Mouse (Mus musculus) right cerebral cortex, adult 2 months (tissue): ENCODE results near the gene Klhl8.
"Not testable (repeated sequence)": the region's sequence is repeated elsewhere in the genome, so short reads cannot be mapped to it uniquely, and the experiment has no call there.

ENCODE experiments used
- DNase-seq, 2 experiments: peaks; one replicate each; pipeline ENCODE4 v3.0.0; 2021 to 2022; ENCODE audit warnings: low spot score in 2 of 2

Gene Klhl8

DNA sequence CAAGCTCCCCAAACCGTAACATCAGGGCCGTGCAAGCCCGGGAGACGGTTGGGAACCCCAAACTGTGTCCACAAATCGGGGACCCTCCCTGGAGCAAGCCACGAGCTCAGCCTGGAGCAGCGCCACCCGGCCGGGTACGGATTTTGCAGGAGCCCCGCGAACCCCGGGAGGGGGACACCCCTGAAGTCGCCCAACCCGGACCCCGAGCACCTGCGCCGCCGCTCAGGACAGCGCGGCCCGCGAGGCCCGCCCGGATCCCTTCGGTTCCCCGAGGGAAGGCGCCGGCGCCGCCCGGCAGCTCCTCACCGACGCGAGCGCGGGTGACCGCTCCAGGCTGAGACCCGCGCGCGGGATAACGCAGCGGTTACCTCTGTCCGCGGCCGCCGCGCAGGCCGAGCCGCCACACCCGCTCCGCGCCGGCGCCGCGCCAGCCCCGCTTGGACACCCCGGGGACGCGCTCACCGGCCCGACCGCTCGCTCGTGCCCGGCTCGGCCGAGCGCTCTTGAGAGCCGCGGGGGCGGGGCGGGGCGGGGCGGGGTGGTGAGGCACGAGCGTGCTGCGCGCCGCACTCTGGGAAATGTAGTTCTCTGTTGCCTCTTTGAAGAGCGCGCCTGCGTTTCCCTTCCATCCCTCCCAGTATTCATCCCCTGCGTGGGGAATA lies at the start of gene Klhl8:
Klhl8 (minus strand) TSS at position 512 of the 662 bp plus-strand sequence.
- DNase-seq: peak; percentile 79 to 87

DNA sequence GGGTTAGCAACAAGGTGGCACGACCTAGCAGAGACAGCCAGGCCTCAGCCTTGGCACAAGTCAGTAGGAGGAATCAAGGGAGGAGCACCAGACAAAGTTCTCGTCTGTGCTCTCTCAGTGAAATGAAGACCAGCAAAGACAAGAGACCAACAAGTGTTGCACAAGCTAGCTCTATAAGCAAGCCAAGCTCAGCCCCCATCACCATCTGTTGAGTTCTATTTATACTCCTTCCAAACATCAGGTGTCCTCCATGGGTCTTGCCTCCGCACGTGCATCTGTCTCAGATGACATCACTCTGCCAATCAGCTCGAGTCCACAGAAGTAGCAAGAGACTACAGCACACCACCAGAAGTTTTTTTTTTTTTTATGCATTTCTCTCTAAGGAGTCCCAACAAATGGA lies 43.6 kb upstream of the Klhl8 start:
- peak; percentile 16 to 17 for DNase-seq

DNA sequence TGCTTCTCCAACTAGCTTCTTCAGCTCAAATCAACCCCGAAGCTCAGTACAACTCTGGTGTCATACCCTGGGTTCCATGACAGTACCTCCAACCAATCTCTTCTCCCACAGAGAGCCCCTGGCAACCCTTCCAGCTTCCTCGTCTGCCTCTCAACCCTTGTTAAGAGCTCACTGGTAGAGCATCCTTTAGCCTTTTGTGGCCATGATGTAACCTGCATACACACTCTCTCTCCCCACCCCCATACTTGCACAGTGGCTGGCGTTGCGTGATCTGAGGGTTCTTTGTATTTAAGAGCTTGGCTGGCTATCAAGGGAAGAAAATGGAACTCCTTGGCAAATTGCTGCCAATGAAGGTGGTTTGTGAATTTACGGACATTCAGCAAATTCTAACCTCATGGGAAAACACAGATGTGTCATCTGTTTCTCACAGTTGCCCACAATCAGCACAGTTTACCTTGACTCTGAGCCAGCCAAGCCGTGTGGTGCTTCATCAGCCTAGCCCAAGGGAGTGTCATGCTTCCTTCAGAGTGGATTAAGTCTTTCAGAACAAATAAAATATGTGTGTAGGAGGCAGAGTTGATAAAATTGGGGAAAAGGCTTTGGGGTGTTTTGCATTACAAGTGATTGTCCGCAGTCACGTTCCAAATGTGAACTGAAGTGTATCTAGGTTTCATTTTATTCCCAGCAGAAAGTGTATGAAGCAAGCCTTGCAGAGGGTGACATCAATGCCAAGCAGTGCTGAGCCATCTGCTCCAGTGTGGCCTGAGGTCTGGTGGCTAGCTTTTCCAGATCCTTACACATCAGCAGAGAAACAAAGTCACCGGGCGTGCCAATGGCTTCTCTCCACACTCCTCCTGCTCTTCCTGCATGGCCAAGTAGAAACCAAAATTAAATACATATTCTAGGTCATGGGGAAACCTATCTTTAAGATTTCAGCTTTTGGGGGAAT lies 42.4 kb upstream of the Klhl8 start:
- DNase-seq: peak; percentile 21 to 28

DNA sequence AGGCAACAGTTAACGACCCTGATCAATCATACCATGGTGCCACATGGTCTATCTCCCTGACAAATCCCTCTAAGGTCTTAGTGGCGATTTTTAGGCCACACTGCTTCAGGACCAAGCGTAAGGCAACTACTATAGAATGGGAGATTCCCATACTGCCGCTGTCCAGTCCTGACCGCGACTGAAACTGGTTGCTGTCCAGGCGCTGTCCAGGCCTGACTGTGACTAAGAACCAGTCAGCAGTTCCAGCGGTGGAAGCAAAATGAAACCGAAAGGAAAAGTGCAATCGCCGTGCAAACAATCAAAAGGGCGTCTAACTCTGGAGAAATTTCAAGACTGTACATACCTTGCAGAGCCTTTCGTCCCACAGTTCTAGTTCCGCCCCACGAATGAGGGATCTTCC lies 39.1 kb upstream of the Klhl8 start:
- DNase-seq: not testable (repeated sequence)

DNA sequence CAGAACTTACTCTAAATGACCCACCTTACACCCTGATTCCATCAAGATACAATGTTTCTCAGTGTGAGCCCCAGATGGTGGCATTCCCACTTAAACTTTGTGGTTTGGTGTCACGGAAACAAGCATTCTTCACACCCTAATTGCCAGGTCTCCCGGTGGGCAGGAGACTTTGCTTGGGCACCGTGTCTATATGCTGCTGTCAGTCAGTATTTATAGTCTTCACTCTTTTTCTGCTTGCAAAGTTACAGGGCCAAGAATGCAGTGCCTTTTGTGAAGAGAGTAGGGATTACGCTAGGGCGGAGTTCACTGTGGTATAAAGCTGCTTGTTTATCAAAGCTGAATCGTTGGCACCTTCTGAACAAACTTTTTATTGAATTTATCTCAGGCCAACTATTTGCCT lies 32.1 kb upstream of the Klhl8 start:
- DNase-seq: no peak

DNA sequence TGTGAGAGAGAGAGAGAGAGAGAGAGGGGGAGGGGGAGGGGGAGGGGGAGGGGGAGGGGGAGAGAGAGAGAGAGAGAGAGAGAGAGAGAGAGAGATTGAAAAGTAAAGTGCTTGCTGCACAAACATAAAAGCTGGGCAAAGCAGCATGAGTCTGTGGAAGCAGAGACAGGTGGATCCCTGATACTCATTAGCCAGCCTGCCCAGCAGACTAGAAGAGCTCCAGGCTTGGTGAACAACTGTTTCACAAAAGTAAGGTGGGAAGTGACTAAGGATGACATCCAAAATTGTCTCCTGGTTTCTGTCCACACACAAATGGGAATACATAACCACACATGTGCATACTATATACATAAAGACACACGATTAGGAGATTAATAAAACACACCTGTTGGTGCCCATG lies 28.8 kb upstream of the Klhl8 start:
- DNase-seq: no peak

DNA sequence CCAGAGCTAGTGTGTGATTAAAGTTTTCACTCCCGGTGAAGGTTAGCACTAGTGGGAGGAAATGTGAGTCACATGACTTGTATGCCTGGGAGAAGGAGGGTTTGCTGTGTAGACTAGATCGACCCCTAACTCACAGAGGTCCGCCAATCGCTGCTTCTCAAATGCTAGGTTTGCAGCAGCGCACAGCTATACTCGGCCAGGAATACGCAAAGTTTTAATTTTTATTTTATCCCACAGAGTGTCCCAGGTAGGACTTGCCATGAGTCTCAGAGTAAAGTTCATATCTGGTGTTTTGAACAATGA lies 28.2 kb upstream of the Klhl8 start:
- no peak for DNase-seq

DNA sequence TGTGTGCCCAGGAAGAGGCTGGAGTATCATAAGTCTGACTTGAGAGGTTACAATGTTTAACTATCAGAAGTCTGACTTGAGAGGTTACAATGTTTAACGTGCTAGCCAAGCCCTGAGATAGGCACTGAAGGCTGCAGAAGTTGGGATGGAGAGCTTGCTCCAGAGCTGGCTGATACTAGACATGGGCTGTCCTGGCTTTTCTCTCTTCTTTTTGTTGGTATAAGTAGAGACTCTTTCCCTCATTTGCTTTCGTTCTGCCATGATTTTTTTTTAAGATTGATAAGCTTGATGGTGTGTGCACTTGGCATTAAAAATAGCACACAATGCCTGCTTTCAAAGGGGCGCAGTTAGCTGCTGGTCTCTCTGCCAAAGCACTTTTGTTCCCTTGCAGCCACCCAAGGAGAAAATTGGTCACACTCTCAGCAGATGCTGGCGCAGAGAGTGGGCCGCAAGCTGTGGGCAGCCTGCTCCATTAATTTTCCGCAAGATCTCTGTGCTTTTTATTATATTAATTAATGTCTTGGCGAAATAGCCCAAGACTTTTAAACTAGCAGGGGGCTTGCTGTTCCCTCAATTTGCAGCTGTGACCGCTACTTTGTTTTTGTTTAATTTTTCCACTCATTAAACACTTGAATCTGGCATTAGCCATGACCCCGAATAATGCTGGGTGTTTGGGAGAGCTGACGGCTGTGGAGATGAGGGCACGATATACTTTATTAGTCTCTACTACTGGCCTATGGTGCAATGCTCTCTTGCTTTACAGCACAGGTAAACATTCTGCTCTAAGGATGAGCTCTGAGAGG lies 27.7 kb upstream of the Klhl8 start:
- DNase-seq: no peak

DNA sequence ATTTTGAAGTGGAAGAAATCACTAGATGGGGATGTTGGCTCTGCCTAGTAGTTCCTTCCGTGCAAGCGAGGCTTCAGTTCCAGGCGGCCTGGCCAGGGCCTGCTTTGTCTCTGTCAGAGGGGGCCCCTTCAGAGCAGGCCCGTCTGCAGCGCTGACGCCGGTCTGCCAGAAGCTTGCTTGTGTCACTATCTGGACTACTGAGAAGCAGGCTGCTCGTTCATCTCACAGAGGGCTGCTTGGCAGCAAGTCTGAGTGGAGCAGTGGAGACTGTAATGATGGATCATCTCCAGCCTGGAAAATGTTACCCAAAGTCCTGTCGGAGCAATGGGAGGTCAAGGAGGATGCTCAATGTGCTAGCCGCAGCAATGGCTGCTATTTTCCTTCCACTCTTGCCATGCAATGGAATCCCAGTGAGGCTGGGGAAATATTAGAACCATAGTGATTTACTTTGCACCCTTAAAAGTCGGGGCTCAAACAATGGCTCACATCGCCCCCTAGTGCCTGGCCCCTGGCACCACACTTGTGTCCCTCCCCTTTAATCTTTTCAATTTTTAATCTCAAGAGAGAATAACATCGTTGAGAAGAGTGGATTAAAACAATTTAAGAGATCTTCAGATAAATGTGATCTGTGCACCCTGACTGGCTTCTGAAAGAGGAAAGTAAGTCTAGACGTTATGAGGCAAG lies 26.0 kb upstream of the Klhl8 start:
- no peak for DNase-seq

DNA sequence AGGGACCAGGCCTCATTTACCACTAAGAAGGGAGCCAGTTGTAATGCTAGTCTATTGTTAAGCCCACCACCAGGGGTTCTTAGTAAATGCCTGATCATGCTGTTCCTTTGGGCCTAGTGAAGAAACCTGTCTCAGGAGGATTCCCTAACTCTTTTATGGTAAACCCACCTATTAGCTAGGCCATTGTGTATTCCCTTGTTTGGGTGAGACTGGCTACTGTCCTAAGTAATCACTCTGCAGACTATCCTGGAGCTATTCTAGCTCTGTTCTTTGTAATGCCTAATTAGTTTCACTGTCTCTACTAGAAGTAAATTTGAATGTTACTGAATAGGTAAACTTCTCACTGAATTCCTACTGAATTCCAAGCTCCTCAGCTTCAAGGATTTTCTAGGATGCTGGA lies 20.9 kb upstream of the Klhl8 start:
- not testable (repeated sequence) for DNase-seq

DNA sequence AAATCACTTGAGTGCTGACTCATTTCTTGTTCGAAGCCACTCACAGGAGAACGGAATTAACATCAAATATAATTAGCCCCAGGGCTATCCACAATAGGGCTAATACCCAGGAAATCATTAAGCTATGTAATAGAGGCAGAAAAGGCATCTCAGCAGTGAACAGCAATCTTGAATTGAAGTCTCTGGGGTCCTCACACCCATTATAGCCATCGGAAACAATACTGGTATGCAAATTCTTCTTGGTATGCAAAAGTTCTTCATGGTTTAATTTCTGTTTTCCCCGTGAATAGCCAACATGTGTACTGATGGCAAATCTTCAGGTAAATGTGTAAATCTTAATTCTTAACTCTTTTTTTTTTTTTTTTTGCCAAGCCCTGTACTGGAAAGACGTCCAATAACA lies 19.5 kb upstream of the Klhl8 start:
- DNase-seq: no peak

DNA sequence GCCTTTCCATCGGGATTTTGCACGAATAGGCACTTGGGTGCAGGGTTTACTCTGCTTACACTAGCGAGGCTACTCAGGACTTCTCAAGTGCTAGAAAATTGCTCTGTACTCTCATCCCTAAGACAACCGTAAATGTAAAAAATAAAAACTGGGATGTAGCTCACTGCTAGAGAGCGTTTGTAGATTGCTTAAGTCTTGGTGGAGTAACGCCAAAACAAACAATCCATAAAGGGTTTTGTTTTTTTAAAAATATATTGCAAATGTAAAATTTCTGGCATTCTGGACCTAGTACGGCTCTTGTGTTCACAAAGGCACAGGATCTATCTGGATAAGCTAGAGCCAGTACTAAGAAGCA lies 17.1 kb upstream of the Klhl8 start:
- no peak for DNase-seq

DNA sequence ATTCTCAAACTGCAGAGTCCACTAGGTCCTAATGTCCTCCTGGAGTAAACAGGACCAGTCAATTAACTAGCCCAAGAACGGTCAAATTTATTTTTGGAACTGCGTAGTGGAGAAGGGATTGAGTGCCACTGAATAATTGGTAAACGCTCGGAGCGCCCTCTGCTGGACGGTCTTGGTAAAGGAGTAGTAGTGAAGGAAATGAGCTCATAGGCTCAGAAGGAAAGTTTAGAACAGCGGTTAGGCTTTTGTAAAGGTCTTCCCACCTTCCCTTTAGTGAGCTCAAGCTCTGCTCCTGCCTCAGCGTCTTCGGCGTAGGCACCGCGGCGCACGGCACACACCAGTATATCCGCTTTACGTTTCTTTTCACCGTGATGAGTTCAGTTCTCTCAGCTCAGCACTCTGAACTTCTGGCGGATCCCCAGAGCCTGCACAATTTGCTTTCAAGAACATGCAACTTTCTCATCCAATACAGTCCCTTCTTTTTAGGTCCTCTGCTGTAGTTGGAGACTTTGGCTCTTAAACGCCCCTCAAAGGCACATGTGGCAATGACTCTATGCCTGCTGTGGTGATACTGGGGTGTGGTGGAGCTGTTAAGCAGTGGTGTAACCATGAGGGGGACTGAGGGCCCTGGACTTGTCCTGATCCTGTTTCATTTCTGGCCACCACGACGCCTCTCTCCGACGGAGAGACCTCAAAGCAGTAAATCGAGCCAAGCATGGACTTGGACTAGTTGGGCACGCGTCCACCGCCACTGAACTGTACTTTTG lies 16.6 kb upstream of the Klhl8 start:
- DNase-seq: peak; percentile 97 to 98

DNA sequence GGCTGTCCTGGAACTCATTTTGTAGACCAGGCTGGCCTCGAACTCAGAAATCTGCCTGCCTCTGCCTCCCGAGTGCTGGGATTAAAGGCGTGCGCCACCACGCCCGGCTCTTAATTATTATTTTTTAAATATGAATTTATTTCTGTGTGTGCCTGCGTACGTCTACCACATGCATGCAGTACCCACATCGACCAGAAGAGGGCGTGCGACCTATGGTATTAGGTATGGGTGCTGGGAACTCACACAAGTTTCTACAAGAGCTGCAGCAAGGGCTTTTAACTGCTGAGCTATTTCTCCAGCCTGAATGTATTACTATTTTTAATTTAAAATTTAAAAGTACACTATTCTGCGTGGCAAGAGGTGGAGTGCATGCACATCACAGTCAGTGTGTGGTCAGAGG lies 15.3 kb upstream of the Klhl8 start:
- DNase-seq: no peak

DNA sequence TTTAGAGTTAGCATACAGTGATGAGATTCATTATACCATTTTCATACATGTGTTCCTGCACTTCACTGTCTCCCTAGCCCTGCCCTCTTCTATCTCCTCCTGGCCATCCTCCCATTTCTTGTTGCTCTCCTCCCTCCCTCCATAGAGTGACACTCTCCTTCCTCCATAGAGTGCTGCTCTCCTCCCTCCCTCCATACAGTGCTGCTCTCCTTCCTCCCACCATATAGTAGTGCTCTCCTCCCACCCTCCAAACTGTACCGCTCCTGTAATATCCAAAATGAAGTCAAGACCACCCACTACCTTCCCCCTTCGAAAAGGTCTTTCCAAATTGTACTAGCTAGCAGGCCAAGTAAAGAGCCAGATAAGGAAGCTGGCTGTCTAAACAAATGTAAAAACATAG lies 12.7 kb upstream of the Klhl8 start:
- DNase-seq: no peak

DNA sequence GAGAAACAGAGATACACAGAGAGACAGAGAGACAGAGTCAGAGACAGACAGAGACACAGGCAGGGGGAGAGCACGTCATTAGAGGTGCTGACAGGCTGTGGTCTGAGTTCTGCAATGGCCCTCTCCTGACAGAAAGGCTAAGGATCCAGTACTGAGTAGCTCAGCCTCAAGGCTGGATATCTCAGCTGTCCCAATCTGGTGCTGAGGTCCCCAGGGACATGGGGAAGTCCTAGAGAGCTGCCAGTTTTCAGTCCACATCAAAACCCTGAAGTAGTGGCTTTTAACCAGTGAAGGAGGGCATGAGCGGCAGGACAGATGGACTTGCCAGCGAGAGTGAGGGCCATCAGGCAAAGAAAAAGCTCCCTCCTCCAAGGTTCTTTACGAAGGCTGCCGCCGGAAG lies 12.0 kb upstream of the Klhl8 start:
- no peak for DNase-seq

DNA sequence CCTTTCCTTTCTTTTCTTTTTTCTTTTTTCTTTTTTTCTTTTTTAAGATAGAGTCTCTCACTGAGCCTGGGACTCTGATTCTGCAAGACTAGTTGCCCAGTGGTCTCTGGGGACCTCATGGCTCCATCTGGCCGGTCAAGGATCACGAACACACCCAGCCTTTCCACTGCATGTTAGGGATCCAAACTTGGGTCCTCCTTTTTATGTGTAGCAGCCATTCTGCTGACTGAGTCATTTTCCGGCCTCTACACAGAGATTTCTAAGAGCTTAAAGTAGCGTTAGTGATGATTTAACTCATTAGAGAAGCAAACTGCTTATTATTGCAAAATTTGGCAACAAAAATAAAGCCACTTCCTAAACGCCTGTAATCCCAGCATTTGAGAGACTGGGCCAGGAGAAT lies 11.4 kb upstream of the Klhl8 start:
- DNase-seq: no peak

DNA sequence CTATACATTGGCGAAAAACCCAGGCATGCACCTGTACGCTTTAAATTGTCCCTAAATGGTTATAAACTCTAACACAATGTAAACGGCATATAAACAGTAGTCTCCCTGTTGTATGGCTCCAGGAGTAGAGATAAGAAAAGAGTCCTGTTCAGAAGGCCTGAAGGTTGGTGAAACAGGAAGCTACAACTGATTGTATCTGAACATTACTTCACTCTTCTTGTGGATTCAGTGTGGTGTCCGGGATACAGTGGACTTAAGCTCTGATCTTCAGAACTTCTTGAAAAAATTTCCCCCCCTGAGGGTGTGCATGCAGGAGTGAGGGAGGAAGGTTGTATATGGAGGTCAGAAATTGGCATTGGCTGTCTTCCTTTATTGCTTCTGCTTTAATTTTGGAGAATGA lies 8.4 kb upstream of the Klhl8 start:
- no peak for DNase-seq

DNA sequence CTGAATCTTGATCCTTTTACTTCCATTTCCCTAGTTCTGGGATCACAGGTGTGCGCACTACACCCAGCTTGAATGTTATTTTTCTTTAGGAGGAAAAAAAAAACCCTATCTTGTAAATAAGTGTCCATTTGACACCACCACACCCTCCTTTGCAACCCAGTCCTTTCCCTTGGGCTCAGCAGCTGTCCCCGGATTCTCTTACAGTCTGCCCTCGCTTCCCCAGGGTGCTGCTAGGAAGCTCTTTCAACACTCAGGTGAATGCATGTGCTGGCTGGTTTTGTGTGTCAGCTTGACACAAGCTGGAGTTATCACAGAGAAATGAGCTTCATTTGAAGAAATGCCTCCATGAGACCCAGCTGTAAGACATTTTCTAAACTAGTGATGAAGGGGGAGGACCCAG lies 7.2 kb upstream of the Klhl8 start:
- DNase-seq: no peak

DNA sequence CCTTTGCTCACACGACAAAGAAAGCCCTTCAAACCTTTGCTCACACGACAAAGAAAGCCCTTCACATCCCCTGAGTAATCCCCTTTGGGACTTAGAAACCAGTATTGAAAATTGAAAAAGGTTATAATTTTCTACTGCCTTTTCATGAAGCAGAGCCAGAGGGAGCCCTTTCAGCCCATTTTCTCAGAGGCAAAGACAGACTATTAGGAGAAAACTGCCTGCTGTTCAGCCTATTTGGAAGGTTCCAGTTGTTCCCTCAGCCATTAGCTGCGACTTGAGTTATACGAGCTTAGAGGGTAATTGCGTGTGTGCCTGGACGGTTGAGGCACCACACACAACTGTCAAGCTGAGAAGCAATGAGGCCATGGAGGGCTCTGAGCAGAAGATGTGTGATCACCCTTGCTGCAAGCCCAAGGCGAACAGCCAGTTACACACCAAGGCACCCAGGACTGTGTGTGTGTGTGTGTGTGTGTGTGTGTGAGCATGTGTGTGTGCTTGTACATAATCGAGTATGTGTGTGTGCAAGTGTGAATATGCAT lies 6.4 kb upstream of the Klhl8 start:
- no peak for DNase-seq
